Mouse (Mus musculus): Measurements from ENCODE around the gene Scarf1. TPM values are rescaled to one million over a fixed set of nuclear protein-coding genes. Genes with fewer than 3 reads are reported as not detected.

Gene Scarf1
- polyA plus RNA-seq, 1 experiment, result 0.11 TPM

- no peak overlapping the region for H3ac ChIP-seq (ENCODE audit: control insufficient read depth, insufficient read length, low read depth)
- no peaks in the 10 kb centered on the region for H3K79me3 ChIP-seq (ENCODE audit: low read depth)
- H3K27me3 ChIP-seq (ENCODE audit: control insufficient read depth, insufficient read depth, insufficient read length), result no peaks in the 10 kb centered on the region
- no peak overlapping the region for H3K4me3 ChIP-seq (ENCODE audit: insufficient read depth, poor library complexity, severe bottlenecking)
- TF ChIP-seq CTCF (IDR thresholded peaks at IDR 0.05; ENCODE audit: control insufficient read depth, insufficient read depth, insufficient read length), result no peak
- no peaks in the 10 kb centered on the region for H3K79me2 ChIP-seq (ENCODE audit: control insufficient read depth, insufficient read depth)
- H3K36me3 ChIP-seq (ENCODE audit: control insufficient read depth, insufficient read depth), result no peaks in the 10 kb centered on the region
These were observed 61.2 kb downstream of the Scarf1 start for GRCm38 (mm10) chr11:75574378-75575123.

- Histone ChIP-seq H3K27me3 (ENCODE audit: control insufficient read depth, insufficient read depth, insufficient read length) (no peaks in the 10 kb centered on the region), H3K36me3 (ENCODE audit: control insufficient read depth, insufficient read depth) (no peaks in the 10 kb centered on the region), H3ac (ENCODE audit: control insufficient read depth, insufficient read length, low read depth) (no peak overlapping the region), H3K4me3 (ENCODE audit: insufficient read depth, poor library complexity, severe bottlenecking) (no peak overlapping the region), H3K79me2 (ENCODE audit: control insufficient read depth, insufficient read depth) (no peaks in the 10 kb centered on the region), H3K79me3 (ENCODE audit: low read depth) (no peaks in the 10 kb centered on the region)
- TF ChIP-seq MYOG (IDR thresholded peaks at IDR 0.05; ENCODE audit: control insufficient read depth, extremely low read depth, insufficient read length), result no peak
- peak; percentile 73 for TF ChIP-seq USF1 (IDR thresholded peaks at IDR 0.05; ENCODE audit: low read depth)
These were observed 62.3 kb downstream of the Scarf1 start for GRCm38 (mm10) chr11:75575560-75576123.

Small RNAs within 50 kb of the gene (microRNA-seq; reads per million reads assigned to microRNA genes)
- 66,718 reads per million, percentile 99 among the genes with 10 or more reads in this experiment for gene Mir22 (ENCODE audit: borderline microRNAs expressed)
- not detected for gene Mir3971 (ENCODE audit: borderline microRNAs expressed)

Other genes with a start within 250 kb of the Scarf1 start
- gene Rpa1, start 165.2 kb upstream of the Scarf1 start, polyA plus RNA-seq (2012; fragmentation: generic; extraction: Trizol), result 164 TPM
- gene Smyd4, start 165.1 kb upstream of the Scarf1 start, polyA plus RNA-seq (2012; fragmentation: generic; extraction: Trizol), result 14.7 TPM
- gene Serpinf1, start 90.8 kb upstream of the Scarf1 start, polyA plus RNA-seq (2012; fragmentation: generic; extraction: Trizol), result 1,152 TPM
- 0.07 TPM for gene Serpinf2, start 73.9 kb upstream of the Scarf1 start, polyA plus RNA-seq (2012; fragmentation: generic; extraction: Trizol)
- gene Wdr81, start 58.8 kb upstream of the Scarf1 start, polyA plus RNA-seq (2012; fragmentation: generic; extraction: Trizol), result 21.6 TPM
- 1.5 TPM for gene Tlcd2, start 51.8 kb upstream of the Scarf1 start, polyA plus RNA-seq (2012; fragmentation: generic; extraction: Trizol)
- 104 TPM for gene Prpf8, start 26.7 kb upstream of the Scarf1 start, polyA plus RNA-seq (2012; fragmentation: generic; extraction: Trizol)
- 3.2 TPM for gene Rilp, start 3.4 kb upstream of the Scarf1 start, polyA plus RNA-seq (2012; fragmentation: generic; extraction: Trizol)
- gene Slc43a2, start 18.2 kb downstream of the Scarf1 start, polyA plus RNA-seq (2012; fragmentation: generic; extraction: Trizol), result 2.2 TPM
- 118 TPM for gene Pitpna, start 74.6 kb downstream of the Scarf1 start, polyA plus RNA-seq (2012; fragmentation: generic; extraction: Trizol)
- 8.9 TPM for gene Inpp5k, start 117.4 kb downstream of the Scarf1 start, polyA plus RNA-seq (2012; fragmentation: generic; extraction: Trizol)
- 166 TPM for gene Myo1c, start 137.0 kb downstream of the Scarf1 start, polyA plus RNA-seq (2012; fragmentation: generic; extraction: Trizol)
- 39.3 TPM for gene Crk, start 165.7 kb downstream of the Scarf1 start, polyA plus RNA-seq (2012; fragmentation: generic; extraction: Trizol)
- gene Ywhae, start 219.3 kb downstream of the Scarf1 start, polyA plus RNA-seq (2012; fragmentation: generic; extraction: Trizol), result 528 TPM